Mouse (Mus musculus) adrenal gland, adult 2 months (tissue): ENCODE data around the gene Sdr39u1. TPM values are rescaled to one million over a fixed set of nuclear protein-coding genes. Genes with fewer than 3 reads are reported as not detected.
A peak's percentile ranks its signal among the peaks of the same experiment; 100 is the strongest.

Experiments used
- DNase-seq: peaks from one replicate; pipeline ENCODE4 v3.0.0; 2021
- long read RNA-seq: library from polyadenylated mRNA; stranded (forward); transcript quantifications from one replicate; pipeline ENCODE4 v2.0.0, GENCODE M21; 2021
- polyA plus RNA-seq: library from polyadenylated mRNA; depleted of rRNA; stranded (reverse); fragments of >200 nt; gene quantifications from 2 replicates; pipeline ENCODE4 v1.2.3, GENCODE M21; 2012; rRNA removed
- total RNA-seq, 2 experiments: library from RNA; stranded (reverse); gene quantifications; 2 replicates each; pipeline ENCODE4 v1.2.3; 2021

The Sdr39u1 gene
- 10 to 100 TPM; 81.0 to 92.5 TPM for total RNA-seq
- 45.9 and 52.8 TPM in 2 replicates for polyA plus RNA-seq
- long read RNA-seq, transcript Sdr39u1-207 (5 exons, 867 nt), result minor isoform, 6 of 65 reads
- long read RNA-seq, transcript Sdr39u1-201 (6 exons, 1,255 nt), result major isoform, 25 of 65 reads
- long read RNA-seq, partial matches to known transcripts, result 12 of 65 reads
- long read RNA-seq, other reads (novel, unspliced or antisense), result 13 of 65 reads

DNA sequence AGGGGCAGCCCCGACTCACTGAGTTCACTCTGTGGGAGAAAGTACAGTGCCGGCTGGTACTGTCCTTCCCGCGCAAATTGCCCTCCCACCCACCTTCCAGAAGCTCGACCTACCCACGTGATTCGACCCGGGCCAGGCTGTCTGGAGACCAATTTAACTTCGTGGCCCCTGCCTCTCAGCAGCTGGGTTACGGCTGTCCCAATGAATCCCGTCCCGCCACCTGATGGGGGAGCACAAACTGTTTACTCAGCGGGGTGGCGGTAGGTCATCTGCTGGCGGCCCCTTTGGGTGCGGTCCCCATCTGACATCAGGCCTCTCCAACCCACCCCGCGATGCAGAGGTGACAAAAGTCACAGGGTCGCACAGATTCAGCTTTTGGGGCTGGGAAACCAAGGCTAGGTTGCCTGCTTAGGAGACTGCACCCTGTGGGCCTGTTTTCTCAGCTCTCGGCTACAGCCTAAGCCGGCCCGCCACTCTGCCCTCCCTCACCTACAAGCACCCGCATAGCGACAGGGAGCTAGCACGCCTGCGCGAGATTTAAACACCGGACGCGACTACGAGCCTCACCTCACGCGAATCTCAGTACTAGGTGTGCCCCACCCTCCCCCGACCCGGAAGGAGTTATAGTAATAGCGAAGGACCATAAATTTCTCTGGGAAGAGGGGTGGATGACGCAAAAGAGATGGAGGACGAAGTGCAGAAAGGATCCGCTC, at the start of gene Sdr39u1:
Sdr39u1 (minus strand) TSS at position 593 of the 713 bp plus-strand sequence.
- DNase-seq, result peak; percentile 84

DNA sequence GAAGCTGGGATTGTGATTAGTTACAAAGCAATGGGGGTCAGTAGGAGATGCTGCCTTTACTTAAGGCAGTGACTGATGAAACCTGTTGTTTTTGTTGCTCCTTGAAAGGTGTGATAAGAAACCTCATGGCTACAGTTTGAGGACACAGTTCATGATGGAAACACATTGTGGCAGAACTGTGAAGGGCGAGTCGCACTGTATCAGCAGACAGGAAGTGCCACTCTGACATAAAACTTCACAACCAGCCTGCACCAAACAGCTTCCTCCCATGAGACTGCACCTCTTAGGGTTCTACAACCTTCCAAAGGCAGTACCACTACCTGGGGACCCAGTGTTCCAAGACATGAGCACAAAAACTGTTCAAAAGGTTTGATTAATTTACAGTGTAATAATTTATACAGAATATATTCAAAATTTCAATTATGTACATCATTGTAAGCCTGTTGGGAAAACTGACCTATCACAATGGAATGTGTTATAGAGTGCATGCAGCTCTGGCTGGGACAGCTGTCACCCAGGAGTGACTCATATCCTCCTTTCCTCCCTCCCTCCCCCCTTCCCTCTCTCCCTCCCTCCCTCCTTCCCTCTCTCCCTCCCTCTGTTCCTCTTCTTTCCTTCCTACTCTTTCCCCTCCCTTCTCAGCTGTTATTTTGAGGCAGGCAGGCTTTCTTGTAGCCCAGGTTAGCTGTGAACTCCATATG, 46.3 kb upstream of the Sdr39u1 start:
- no peak for DNase-seq

DNA sequence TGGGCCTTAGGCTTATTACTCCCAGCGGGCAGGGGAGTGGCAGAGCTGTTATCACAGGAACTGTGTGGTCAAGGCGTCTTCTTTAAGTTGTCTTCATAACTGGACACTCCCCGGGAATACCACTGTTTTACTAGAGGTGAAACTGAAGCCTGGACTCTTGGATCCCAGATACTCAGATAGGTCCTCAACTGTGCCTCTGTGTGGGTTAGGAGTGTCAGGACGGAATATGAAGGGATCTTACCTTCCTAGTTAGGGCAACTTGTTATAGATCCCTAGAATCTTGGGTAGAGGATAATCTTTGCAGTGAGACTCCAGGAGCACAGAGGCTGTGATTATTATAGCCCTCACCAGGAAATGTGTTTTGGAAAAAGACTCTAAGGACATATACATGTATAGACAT, 44.5 kb upstream of the Sdr39u1 start, which contains the start of gene Cma1:
Cma1 (minus strand) TSS at position 101 of the 400 bp plus-strand sequence.
- no peak for DNase-seq

DNA sequence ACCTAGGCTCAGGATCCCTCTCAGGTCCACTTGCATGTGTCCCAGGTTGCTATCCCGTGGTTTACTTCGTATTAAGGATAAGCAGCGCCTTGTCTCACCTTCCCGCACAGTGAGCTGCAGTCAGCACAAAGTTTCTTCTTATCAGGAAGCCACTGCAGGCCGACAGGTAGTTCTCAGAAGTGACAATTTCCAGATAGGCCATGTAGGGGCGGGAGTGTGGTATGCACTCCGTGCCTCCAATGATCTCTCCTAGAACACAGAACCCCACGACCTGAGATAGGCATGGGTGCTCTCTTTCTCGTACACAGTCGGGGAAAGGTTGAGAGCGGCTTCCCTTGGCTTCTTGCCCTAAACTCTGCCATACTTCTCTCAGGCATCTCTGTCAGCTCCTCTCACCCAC, 43.5 kb upstream of the Sdr39u1 start:
- no peak for DNase-seq

DNA sequence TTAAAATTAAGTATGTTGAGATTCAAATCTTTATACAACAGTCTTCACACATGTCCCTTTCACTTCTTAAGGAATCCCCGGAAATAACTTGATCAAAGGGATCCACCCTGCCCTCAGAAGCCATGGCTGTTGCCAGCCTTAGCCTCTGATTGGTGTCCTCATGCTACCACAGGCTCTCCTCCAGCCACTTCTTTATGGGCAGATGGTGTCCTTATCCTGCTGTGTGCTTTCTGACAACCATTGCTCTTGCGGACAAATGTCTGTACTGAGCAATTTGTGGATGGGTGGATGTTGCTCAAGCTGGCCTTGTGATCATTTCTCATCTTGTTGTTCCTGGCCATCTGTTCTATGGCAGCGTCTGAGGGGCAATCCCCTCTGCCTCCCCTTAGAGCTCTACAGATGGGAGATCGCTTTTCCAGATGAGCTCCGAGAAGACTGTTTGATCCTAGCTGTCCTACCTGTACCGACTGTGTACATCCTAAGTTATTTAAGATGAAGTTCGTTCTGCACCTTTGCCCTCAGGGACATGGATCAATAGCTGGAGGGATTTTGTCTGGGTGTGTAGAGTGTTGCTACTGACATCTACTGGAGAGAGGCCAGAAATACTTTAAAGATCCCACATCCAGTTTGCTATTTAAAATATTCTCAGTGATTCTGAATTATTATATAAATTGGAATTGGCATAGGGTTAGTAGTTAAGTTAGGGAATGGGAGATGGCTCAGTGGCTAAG, 40.1 kb upstream of the Sdr39u1 start:
- DNase-seq, result no peak

DNA sequence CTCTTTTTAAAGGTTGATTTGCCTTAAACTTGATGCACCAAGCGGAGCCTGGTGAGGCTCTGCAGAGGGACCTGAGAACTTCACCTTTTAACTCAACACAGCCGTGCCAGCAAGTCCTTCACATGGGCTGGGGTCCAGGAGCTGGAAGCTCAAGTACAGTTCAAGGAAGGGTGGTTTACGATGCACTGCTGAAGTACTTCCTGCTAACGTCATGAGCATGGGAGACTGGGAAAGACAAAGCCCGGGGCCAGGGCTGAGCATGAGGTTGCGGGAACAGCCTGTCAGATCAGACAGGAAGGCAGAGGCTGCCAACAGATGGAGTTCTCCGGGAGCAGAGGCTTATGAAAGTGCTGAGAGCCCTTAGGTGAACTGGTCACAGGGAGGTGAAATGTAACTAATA, 33.5 kb upstream of the Sdr39u1 start:
- peak; percentile 7 for DNase-seq

DNA sequence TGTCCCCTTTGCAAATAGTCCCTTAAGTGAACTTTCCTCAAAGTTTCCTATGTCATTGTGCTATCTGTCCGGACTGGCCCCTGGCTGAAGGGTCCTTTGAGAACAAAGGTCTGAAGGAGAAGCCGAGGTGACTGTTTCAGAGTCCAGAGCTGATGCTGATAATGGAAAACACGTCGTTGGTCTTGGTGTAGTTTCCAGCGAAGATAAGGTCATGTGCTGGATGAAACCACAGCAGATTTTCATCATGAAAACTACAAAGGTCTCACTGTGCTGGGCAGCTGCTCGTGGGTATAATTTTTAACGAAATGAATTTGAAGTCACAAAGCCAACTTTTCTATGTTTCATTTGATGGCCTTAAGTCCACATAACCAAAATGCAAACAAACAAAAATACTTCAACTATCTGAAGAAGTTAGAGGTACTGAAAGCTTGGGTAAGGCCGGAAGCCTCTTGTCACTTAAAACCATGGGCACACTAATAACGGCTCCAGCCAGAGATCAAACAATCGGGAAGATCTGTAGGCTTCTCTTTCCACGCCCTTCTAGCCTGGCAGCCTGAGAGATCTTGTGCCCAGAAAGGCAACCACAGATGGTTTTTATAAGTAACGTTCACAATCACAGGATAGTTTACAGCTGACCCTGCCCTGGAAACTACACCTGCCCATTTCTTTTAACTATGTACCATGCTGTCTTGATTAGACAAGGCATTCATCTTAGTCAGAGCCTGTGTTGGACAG, 29.3 kb upstream of the Sdr39u1 start:
- DNase-seq, result no peak

DNA sequence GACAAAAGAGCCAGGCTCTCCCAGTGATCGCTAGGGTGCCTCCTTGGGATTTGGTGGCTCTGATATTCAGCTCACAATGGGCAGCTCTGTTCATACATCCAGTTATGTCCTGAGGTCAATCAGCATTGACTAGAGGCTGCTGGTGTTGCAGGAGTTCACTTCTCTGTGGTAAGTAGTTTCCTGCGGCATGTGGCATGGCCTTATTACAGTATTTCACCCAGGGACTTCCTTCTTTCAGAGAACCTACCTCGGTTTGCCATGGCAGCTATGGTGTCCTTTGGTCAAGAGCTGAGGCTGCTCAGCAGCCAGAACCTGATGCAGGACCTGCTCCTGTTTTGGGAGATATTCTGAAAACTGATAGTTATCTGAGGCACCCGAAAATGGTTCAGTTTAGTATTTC, 26.8 kb upstream of the Sdr39u1 start:
- no peak for DNase-seq

DNA sequence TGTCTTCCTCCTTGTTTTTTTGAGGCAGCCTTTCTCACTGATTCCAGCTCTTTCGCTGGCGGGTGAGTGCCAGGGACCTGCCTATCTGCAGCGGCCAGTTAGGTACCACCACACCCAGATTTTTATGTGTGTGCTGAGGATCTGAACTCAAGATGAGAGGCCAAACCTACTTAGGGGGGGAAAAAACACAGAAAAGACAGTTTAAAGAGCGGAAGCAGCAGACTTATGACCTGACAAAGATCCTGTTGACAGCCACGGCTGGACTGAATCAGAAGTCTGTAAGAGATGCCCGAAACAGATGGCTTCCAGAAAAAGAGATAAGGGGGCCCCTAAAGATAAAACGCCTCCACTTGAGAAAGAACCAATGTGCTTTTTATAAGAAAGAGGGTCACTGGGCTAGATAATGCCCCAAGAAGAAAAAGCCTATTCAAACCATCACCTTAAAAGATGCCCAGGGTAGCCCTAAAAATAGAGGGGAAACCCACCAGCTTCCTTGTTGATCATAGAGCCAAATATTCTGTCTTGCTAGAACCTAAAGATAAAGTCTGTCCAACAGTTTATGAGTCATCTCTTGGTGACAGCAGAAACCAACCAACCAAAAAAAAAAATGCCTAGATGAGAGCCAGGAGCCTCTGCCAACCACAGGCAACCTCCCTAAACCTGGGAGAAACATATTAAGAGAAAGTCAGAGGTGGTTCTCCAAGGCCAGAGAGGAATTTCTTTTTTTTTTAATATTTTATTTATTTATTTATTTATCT, 22.6 kb upstream of the Sdr39u1 start:
- DNase-seq, result no peak

DNA sequence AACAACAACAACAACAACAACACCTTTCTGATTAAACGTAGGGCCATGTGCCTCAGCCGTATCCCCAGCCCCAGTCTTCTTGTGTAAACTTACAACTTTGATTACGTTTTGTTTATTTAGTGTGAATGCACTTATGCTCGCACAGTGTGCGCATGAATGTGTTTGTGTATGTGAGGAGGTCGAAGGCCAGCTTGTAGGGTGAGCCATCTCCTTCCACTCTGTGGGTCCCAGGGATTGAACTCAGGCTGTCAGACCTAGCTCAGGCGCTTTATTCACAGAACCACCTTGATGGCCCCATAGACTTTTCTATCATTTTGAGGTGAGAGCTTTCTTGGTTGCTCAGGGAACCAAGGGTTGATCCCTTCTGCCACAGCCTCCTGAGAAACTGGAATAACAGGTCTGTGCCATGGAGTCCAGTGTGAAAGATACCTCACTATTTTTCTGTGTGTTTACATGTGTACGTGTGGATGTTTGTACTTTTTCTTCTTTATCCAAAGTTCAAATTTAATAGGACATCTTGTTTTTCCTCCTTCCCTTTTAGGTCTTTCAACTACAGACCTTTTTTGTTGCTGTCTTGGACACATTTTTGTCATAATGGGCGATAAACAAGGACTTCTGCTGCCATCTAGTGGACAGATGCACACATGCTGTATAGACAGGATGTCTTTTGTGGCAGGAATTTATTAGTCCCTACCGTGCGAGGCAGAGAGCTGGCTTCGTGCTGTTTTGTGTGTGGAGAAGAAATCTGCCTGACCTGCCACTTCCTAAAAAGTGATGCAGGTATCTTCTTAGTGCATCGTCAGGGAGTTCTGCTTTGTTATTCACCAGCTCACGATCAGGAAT, 18.4 kb upstream of the Sdr39u1 start:
- peak; percentile 60 for DNase-seq

DNA sequence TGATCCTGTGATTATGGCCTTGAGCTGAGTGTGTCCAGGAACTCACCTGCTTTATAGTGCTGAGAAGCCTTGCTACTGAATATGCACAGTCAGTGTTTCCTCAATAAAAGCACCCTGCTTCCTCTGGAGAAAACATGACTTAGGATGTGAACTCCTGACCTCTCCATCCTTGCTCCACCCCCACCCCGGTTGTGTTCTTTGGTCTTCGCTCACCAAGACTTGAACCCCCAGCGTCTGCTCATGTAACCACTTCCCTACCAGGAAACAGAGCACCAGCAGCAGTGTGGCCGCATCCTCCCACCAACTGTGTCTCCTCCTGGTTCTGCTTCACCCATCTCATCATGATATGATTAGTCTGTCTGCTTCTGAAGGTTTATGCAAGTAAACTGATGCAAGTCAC, 13.3 kb upstream of the Sdr39u1 start:
- no peak for DNase-seq

DNA sequence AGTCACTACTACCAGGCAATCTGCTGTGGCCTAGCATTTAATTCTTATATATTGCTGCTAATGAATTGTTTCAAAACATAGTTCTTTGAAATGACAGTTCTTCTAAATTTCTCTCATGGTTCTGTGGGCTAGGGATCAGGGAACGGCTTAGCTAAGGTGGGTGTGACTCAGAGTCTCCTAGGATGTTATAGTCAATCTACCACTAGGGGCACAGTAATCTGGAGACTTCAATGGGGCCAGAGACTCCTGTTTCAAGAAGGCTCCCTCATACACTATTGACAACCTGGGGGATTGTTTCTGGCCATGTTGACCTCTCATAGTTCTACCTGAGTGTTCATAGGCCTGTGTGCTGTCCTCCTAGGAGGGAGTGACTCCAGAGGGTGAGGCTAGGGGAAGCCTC, 5.4 kb upstream of the Sdr39u1 start:
- DNase-seq, result no peak

DNA sequence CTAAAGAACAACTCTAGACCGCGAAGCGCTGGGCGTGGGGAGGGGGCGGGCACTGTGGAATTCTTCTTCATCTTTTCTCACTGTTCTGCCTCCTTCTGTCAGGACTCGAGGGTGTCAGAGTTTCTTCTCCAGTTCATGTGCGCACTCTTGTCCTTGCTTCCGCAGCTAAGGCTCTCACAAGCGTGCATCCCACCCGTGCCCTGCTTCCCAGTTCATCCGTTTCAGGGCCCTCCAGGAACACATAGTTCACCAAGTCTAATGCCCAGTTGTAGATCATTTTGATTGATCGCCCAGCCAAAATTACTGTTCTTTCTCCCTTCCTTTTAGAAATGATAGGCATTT, 292 bp upstream of the Sdr39u1 start:
- no peak for DNase-seq

DNA sequence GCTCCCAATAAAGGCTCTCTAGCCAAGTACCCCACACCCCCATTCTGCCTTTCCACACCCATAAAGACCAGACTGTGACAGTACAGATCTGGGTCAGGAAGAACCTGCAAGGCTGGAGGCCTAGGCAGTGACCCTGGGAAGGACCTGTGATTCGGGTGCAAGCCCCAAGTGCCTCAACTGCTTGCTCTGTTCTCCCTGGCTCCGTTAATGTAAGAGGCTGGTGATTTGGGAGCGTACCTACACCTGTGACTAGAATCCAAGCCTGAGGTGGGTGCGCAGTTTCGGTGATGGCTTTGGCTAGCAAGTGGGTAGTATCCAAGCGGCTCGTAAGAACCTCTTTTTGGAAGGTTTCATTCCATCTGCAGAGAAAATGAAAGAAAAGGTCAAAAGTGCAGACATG, 1.1 kb downstream of the Sdr39u1 start:
- DNase-seq, result peak; percentile 8

DNA sequence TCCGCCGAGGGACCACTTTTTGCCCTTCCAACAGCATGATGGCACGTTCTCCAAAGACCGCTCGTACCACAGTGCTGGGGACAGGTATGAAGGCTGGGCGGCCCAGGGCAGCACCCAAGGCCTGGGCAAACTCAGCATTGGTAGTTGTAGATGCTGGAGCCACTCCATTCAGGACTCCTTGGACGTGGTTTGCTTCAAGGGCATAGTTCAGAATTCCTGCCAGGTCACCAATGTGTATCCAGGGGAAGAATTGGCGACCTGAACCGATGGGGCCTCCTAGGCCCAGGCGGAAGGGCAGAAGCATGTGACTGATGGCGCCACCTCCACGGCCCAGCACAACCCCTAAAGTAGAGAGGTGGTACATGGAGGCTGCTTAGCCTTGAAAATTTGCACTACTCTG, 2.4 kb downstream of the Sdr39u1 start:
- DNase-seq, result peak; percentile 25

DNA sequence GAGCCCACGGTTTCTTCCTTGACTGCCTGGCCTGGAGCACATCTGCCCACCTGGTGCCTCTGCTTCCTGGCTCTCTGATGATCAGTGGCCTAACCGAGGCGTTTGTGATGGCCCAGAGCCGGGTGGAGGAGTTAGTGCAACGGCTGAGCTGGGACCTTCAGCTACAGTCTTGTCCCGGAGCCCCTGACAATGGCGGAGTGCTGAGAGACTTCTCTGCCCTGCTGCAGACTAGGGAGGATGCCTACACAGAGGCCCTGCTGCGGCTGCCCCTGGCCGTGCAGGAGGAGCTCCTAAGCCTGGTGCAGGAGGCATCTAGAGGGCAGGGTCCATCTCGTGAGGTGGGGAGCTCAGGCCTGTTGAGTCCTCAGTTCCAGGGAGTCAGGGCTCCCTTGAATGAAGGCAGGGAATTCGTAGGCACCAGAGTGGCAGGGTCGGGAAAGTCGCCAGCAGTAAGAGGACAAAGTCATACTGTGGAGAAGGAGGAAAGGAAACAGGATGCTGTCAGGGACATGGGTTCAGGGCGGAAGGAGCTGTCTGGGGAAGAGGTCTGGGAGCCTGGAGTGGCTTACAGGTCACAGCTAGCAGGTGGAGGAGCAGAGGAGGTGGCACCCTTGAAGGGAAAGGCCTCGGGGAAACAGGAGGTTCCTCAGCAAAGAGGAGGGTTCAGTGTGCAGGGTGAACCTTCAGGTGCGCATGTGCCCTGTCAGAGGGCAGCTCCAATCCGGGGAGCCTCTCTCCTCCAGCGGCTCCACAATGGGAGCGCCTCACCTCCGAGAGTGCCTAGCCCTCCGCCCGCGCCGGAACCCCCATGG, 13.3 kb downstream of the Sdr39u1 start:
- DNase-seq, result no peak

DNA sequence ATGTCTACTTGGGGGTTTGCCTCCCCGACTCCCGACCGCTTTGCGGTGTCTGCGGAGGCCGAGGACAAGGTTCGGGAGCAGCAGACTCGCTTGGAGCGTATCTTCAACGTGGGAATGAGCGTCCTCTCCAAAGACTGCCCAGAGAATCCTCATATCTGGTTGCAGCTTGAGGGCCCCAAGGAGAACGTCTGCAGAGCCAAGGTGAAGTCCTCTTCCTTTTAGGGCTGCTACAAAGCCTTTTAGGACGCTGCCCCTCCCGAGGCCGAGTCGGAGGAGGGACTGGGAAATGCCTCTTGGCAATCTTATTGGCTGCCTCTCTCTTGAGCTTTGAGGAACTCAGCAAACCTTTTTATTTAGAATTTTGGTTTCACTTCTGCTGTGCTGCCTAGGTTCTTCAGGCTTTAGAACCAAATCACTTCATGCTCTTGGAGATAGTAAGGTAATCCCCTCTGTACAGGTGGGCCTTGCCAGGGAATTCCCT, 14.3 kb downstream of the Sdr39u1 start:
- peak; percentile 69 for DNase-seq

DNA sequence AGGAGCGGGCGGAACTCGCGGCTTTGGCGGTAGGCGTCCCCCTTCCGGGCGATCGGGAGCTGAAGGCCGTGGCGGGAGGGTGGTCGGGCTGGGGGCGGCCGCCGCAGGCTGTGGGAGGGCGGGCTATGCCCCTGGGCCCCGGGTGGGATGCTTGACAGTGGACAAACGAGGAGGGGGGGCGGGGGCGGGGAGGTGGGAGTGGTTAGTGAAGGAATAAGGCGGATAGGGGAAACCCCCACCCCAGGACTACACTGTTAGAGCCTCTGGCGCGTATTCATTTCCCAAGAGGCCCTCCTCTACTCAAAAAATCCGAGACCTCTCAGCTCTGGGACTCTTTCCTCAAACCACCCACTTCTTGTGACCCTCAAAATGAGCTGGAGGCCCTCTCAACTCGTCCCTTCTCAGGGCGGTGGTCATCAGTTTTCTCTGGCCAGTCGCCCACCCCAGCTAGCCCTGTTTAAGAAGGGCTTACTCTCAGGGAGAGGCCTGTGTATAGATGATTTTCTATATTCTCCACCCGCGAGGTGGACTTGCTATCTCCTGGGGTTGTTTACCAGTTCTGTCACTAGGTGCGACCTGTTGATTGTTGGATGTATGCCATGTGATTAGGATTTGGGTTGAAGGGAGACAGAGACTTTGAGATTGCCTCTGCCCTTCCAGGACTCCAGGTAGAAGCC, 14.8 kb downstream of the Sdr39u1 start:
- peak; percentile 43 for DNase-seq

DNA sequence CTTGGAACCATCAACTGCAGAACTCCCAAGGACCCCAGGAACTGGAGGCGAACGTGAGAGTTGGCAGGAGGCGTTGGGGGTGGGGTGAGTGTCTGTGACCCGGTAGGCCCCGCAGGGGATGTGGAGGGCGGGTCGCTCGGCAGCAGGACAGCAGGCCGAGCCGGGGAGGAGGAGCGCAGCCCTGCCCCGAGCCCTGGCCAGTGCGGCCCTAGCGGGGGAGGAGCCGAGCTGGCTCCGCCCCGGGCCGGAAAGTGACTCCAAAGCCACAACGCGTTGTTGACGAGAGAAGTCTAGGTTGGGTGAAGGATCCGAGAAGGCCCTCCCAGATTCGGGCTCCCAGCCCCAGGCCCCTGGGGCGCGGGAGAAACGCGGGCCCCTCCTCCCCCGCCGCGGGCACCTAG, 15.4 kb downstream of the Sdr39u1 start, which contains the start of gene Khnyn:
Khnyn (plus strand) TSS at position 235 of the 401 bp plus-strand sequence.
- DNase-seq, result peak; percentile 96
